Mouse (Mus musculus) megakaryocyte, embryonic 14.5 days (primary cell): ENCODE data around the gene B4galnt3.

Experiments used
- FLI1 ChIP-seq: IDR thresholded peaks from 2 replicates; pipeline ENCODE4 v1.6.1; 2012; ENCODE audit warnings: low read length, inconsistent platforms, mixed read lengths
- GATA1 ChIP-seq: IDR thresholded peaks from 3 replicates; pipeline ENCODE4 v1.6.1; 2012; ENCODE audit warnings: mixed read lengths, low read length, inconsistent platforms, borderline replicate concordance

DNA sequence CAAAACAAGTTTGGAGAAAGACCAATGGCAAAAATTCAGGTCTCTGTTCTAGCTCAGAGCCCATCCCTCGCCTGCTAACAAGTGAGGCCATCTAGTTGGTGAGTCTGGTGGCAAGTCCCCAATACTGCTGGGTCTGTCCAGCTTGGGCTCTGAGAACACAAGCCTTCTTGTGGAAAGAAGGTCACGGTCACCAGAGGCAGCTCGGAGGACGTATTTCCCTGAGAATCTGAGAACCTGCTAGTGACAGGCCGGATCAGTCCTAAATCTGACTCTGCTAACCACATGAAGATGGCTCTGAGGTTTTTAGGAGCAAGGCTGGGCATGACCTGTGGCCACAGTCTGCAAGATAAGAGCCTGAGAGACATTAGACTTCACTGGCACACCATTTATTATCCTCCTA is 47.7 kb downstream of the B4galnt3 start:
- TF ChIP-seq GATA1 (no peak), FLI1 (no peak)
